Mouse (Mus musculus): ENCODE results near the gene Cdc42se2. TPM values are rescaled to one million over a fixed set of nuclear protein-coding genes. Genes with fewer than 3 reads are reported as not detected.

The Cdc42se2 gene
- 72.1 and 84.3 TPM in 2 replicates for polyA plus RNA-seq (2014; fragmentation: Nextera tagmentation; extraction: Ambion mirVana)

GRCm38 (mm10) chr11:54787488-54788474 is at the start of gene Cdc42se2:
Cdc42se2 (minus strand) TSS chr11:54787675.
- Histone ChIP-seq H3K27me3 (replicated peaks; ENCODE audit: control insufficient read depth, insufficient read depth, low read length) (no peaks in the 10 kb centered on the region), H3K4me3 (ENCODE audit: low read depth, low read length) (peak within 1 kb of the TSS; percentile 90), H3K9ac (ENCODE audit: low read depth, low read length) (peak within 1 kb of the TSS; percentile 94), H3K27ac (replicated peaks; ENCODE audit: low read depth, low read length) (peak within 1 kb of the TSS; percentile 99), H3K4me1 (ENCODE audit: control insufficient read depth, insufficient read depth, low read length) (peaks cover 7% of the 10 kb centered on the region), H3K36me3 (ENCODE audit: control insufficient read depth, insufficient read depth, low read length) (no peaks in the 10 kb centered on the region), H3K4me2 (ENCODE audit: low read depth, low read length) (peak within 1 kb of the TSS; percentile 68), H3K9me3 (ENCODE audit: control insufficient read depth, low read length) (no peaks in the 10 kb centered on the region)
- ATAC-seq (ENCODE audit: low read depth) (peak; percentile 99), DNase-seq (ENCODE audit: low spot score) (peak; percentile 99)
- WGBS, result 9% methylated on average over 25 of the region's 56 CpGs

- DNase-seq (ENCODE audit: low spot score), result no peak
- Histone ChIP-seq H3K36me3 (ENCODE audit: control insufficient read depth, insufficient read depth, low read length) (no peaks in the 10 kb centered on the region), H3K4me3 (ENCODE audit: low read depth, low read length) (no peak overlapping the region), H3K4me1 (ENCODE audit: control insufficient read depth, insufficient read depth, low read length) (no peaks in the 10 kb centered on the region), H3K27ac (replicated peaks; ENCODE audit: low read depth, low read length) (no peak overlapping the region), H3K9ac (ENCODE audit: low read depth, low read length) (no peak overlapping the region), H3K9me3 (ENCODE audit: control insufficient read depth, low read length) (no peaks in the 10 kb centered on the region), H3K4me2 (ENCODE audit: low read depth, low read length) (no peak overlapping the region), H3K27me3 (replicated peaks; ENCODE audit: control insufficient read depth, insufficient read depth, low read length) (no peaks in the 10 kb centered on the region)
- 81% methylated on average over 9 of the region's 9 CpGs for WGBS
- no peak for ATAC-seq (ENCODE audit: low read depth)
Observed at GRCm38 (mm10) chr11:54836106-54836505, 48.6 kb upstream of the Cdc42se2 start.

GRCm38 (mm10) chr11:54834596-54834995 is 47.1 kb upstream of the Cdc42se2 start:
- H3K27me3 ChIP-seq (replicated peaks; ENCODE audit: control insufficient read depth, insufficient read depth, low read length), result no peaks in the 10 kb centered on the region
- H3K9ac ChIP-seq (ENCODE audit: low read depth, low read length), result no peak overlapping the region
- no peak overlapping the region for H3K4me3 ChIP-seq (ENCODE audit: low read depth, low read length)
- no peak overlapping the region for H3K4me2 ChIP-seq (ENCODE audit: low read depth, low read length)
- H3K36me3 ChIP-seq (ENCODE audit: control insufficient read depth, insufficient read depth, low read length), result no peaks in the 10 kb centered on the region
- H3K4me1 ChIP-seq (ENCODE audit: control insufficient read depth, insufficient read depth, low read length), result no peaks in the 10 kb centered on the region
- H3K27ac ChIP-seq (replicated peaks; ENCODE audit: low read depth, low read length), result no peak overlapping the region
- 62% methylated on average over 2 of the region's 2 CpGs for WGBS
- ATAC-seq (ENCODE audit: low read depth) (no peak), DNase-seq (ENCODE audit: low spot score) (no peak)
- H3K9me3 ChIP-seq (ENCODE audit: control insufficient read depth, low read length), result no peaks in the 10 kb centered on the region

- 93% methylated on average over 4 of the region's 4 CpGs for WGBS
- H3K4me3 ChIP-seq (ENCODE audit: low read depth, low read length), result no peak overlapping the region
- no peak overlapping the region for H3K9ac ChIP-seq (ENCODE audit: low read depth, low read length)
- H3K4me1 ChIP-seq (ENCODE audit: control insufficient read depth, insufficient read depth, low read length), result no peaks in the 10 kb centered on the region
- no peaks in the 10 kb centered on the region for H3K9me3 ChIP-seq (ENCODE audit: control insufficient read depth, low read length)
- DNase-seq (ENCODE audit: low spot score) (no peak), ATAC-seq (ENCODE audit: low read depth) (no peak)
- no peaks in the 10 kb centered on the region for H3K27me3 ChIP-seq (replicated peaks; ENCODE audit: control insufficient read depth, insufficient read depth, low read length)
- no peaks in the 10 kb centered on the region for H3K36me3 ChIP-seq (ENCODE audit: control insufficient read depth, insufficient read depth, low read length)
- no peak overlapping the region for H3K4me2 ChIP-seq (ENCODE audit: low read depth, low read length)
- H3K27ac ChIP-seq (replicated peaks; ENCODE audit: low read depth, low read length), result no peak overlapping the region
Observed at GRCm38 (mm10) chr11:54833833-54834232, 46.4 kb upstream of the Cdc42se2 start.

GRCm38 (mm10) chr11:54826819-54827218 is 39.3 kb upstream of the Cdc42se2 start:
- Histone ChIP-seq H3K4me3 (ENCODE audit: low read depth, low read length) (no peak overlapping the region), H3K4me1 (ENCODE audit: control insufficient read depth, insufficient read depth, low read length) (no peaks in the 10 kb centered on the region), H3K9me3 (ENCODE audit: control insufficient read depth, low read length) (0 out of 2 replicates have a peak, but pooled peaks cover 3% of the 10 kb centered on the region), H3K9ac (ENCODE audit: low read depth, low read length) (no peak overlapping the region), H3K27ac (replicated peaks; ENCODE audit: low read depth, low read length) (no peak overlapping the region), H3K36me3 (ENCODE audit: control insufficient read depth, insufficient read depth, low read length) (no peaks in the 10 kb centered on the region), H3K27me3 (replicated peaks; ENCODE audit: control insufficient read depth, insufficient read depth, low read length) (no peaks in the 10 kb centered on the region), H3K4me2 (ENCODE audit: low read depth, low read length) (no peak overlapping the region)
- WGBS, result 91% methylated on average over 8 of the region's 8 CpGs
- no peak for DNase-seq (ENCODE audit: low spot score)
- ATAC-seq (ENCODE audit: low read depth), result no peak

- Histone ChIP-seq H3K4me3 (ENCODE audit: low read depth, low read length) (no peak overlapping the region), H3K4me1 (ENCODE audit: control insufficient read depth, insufficient read depth, low read length) (no peaks in the 10 kb centered on the region), H3K4me2 (ENCODE audit: low read depth, low read length) (no peak overlapping the region), H3K9ac (ENCODE audit: low read depth, low read length) (no peak overlapping the region), H3K36me3 (ENCODE audit: control insufficient read depth, insufficient read depth, low read length) (no peaks in the 10 kb centered on the region), H3K27ac (replicated peaks; ENCODE audit: low read depth, low read length) (no peak overlapping the region), H3K9me3 (ENCODE audit: control insufficient read depth, low read length) (0 out of 2 replicates have a peak, but pooled peaks cover 3% of the 10 kb centered on the region), H3K27me3 (replicated peaks; ENCODE audit: control insufficient read depth, insufficient read depth, low read length) (no peaks in the 10 kb centered on the region)
- 78% methylated on average over 4 of the region's 4 CpGs for WGBS
- ATAC-seq (ENCODE audit: low read depth), result no peak
- DNase-seq (ENCODE audit: low spot score), result no peak
Observed at GRCm38 (mm10) chr11:54825774-54826173, 38.3 kb upstream of the Cdc42se2 start.

GRCm38 (mm10) chr11:54823467-54823866 is 36.0 kb upstream of the Cdc42se2 start:
- DNase-seq (ENCODE audit: low spot score) (no peak), ATAC-seq (ENCODE audit: low read depth) (no peak)
- Histone ChIP-seq H3K27me3 (replicated peaks; ENCODE audit: control insufficient read depth, insufficient read depth, low read length) (no peaks in the 10 kb centered on the region), H3K4me2 (ENCODE audit: low read depth, low read length) (no peak overlapping the region), H3K36me3 (ENCODE audit: control insufficient read depth, insufficient read depth, low read length) (no peaks in the 10 kb centered on the region), H3K9me3 (ENCODE audit: control insufficient read depth, low read length) (0 out of 2 replicates have a peak, but pooled peaks cover 3% of the 10 kb centered on the region), H3K4me3 (ENCODE audit: low read depth, low read length) (no peak overlapping the region), H3K9ac (ENCODE audit: low read depth, low read length) (no peak overlapping the region), H3K4me1 (ENCODE audit: control insufficient read depth, insufficient read depth, low read length) (no peaks in the 10 kb centered on the region), H3K27ac (replicated peaks; ENCODE audit: low read depth, low read length) (no peak overlapping the region)
- WGBS, result 84% methylated on average over 4 of the region's 4 CpGs

GRCm38 (mm10) chr11:54819489-54819888 is 32.0 kb upstream of the Cdc42se2 start:
- H3K27ac ChIP-seq (replicated peaks; ENCODE audit: low read depth, low read length), result no peak overlapping the region
- H3K9ac ChIP-seq (ENCODE audit: low read depth, low read length), result no peak overlapping the region
- 0 out of 2 replicates have a peak, but pooled peaks cover 3% of the 10 kb centered on the region for H3K9me3 ChIP-seq (ENCODE audit: control insufficient read depth, low read length)
- H3K36me3 ChIP-seq (ENCODE audit: control insufficient read depth, insufficient read depth, low read length), result no peaks in the 10 kb centered on the region
- 62% methylated on average over 7 of the region's 7 CpGs for WGBS
- ATAC-seq (ENCODE audit: low read depth), result no peak
- H3K4me3 ChIP-seq (ENCODE audit: low read depth, low read length), result no peak overlapping the region
- DNase-seq (ENCODE audit: low spot score), result no peak
- H3K4me1 ChIP-seq (ENCODE audit: control insufficient read depth, insufficient read depth, low read length), result no peaks in the 10 kb centered on the region
- no peaks in the 10 kb centered on the region for H3K27me3 ChIP-seq (replicated peaks; ENCODE audit: control insufficient read depth, insufficient read depth, low read length)
- H3K4me2 ChIP-seq (ENCODE audit: low read depth, low read length), result no peak overlapping the region

All from embryonic facial prominence, embryonic 14.5 days (tissue).